Mouse (Mus musculus) fat pad, adult 2 months (tissue): ENCODE data around the gene D930048N14Rik.
"Not testable (repeated sequence)": the region's sequence is repeated elsewhere in the genome, so short reads cannot be mapped to it uniquely, and the experiment has no call there.

Experiments
- DNase-seq: peaks from one replicate; pipeline ENCODE4 v3.0.0-alpha.2; 2011; ENCODE audit warnings: low read depth, low spot score; ENCODE audit errors: extremely low read depth

The D930048N14Rik gene

DNA sequence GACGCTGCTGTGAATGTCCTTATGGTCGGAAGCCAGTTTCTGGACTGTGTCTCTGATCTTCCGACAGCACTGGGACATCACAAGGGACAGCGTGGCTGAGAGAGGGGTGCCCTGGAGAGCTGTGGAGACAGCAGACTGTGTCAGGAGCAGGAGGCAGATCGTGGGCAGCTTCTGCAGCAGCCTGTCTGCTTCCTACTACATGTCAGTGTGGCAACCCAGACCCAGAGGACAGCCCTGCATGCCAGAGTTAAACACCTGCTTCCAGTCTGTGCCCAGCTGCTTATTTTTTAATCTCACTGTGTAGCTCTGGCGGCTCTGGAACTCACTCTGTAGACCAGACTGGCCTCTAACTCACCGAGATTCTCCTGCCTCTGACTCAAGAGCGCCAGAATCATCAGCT, 22.8 kb upstream of the D930048N14Rik start:
- no peak for DNase-seq

GRCm38 (mm10) chr11:51629651-51630314, 21.0 kb upstream of the D930048N14Rik start:
- no peak for DNase-seq

GRCm38 (mm10) chr11:51632130-51632753, 18.5 kb upstream of the D930048N14Rik start:
- DNase-seq, result no peak

GRCm38 (mm10) chr11:51633200-51633599, 17.6 kb upstream of the D930048N14Rik start:
- not testable (repeated sequence) for DNase-seq

GRCm38 (mm10) chr11:51633721-51634120, 17.0 kb upstream of the D930048N14Rik start:
- DNase-seq, result no peak

DNA sequence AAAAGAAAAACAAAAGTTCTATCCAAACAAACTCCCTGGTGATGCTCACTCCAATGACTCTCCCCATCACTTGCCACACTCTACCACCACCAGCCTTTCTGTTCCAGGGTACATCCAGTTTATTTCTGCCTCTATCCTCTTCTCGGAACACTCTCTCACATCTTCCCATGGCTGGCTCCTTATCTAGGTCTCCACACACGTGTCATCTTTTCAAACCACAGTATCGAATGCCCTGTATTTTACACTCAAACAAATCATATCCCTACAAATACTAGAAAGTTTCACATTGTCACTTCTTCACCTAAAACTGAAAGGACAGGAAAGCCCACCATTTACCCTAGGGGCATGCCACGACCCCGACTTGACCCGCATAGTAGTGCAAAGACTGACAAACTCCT, 15.6 kb upstream of the D930048N14Rik start:
- DNase-seq, result no peak

DNA sequence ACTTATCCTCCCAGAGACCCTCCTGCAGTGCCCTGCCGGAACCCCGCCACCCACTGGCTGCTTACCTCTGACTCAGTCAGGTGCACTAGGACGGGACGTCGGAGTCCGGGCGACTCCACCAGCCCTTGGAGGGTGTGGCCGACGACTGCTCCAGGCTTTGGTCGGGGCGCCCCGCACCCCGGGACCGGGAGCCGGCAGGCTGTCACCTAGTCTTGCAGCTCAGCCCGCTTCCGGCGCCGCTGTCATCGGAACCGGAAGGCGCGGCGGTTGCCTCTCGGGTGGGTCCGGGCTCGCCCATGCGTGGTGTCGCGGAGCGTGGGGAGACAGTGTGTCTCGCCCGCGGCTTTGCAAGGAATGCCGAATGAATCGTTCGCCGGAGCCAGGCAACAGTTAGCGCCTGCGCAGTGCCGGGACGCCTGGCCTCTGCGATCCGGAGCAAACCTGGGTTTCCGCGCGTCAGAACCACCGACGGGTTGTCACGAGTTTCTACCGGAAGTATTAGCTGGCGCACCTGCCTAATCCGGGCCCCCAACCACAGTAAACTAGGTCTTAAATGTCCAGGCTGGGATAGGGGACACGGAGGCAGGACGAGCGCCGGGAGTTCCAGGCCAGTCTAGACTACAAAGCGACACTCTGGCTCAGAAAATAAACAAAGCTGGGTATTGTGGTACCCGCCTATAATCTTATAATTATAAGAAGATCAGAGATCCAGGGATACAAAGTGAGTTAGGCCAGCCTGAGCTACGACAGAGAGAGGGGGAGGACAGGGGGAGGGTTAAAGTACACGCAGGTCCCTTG, 15.0 kb upstream of the D930048N14Rik start, which contains the start of gene Rmnd5b:
Gene Rmnd5b (minus strand): TSS at position 372 of the 798 bp plus-strand sequence.
- no peak for DNase-seq

DNA sequence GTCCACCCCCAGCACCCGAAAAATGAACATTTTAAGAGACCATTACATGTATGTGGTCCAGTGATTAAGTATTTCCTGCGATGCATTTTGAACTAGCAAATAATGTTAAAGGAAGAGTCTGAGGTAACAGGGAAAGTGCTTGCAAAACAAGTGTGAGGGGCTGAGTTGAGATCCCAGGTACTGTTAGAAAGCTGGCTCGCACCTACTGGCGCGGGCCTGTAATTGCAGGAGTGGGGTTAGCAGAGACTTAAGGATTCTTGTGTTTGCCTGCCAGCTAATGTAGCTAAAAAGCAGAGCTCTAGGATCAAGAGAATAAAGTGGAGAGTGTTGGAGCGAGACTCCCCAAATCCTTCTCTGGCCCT, 14.4 kb upstream of the D930048N14Rik start:
- no peak for DNase-seq

GRCm38 (mm10) chr11:51637971-51638414, 12.8 kb upstream of the D930048N14Rik start:
- DNase-seq, result no peak

GRCm38 (mm10) chr11:51638497-51638896, 12.3 kb upstream of the D930048N14Rik start:
- DNase-seq, result no peak

DNA sequence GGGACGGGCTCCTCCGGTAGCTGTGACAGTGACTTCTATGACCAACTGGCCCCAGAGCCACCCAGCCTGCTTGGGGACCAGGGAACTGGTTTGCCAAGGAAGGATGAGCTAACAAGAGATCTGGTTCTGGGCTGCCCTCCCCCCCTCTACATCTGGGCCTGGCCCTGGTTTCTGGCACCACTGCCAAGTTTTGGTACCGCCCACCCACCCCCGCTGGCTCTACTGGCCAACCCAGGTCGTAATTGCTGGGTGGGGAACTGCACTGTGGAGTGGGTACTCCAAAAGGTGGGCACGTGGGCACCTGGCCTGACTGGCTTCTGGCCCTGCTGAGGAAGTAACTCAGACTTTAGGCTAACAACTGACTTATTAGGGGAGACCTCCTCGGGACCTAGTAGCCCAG, 10.0 kb upstream of the D930048N14Rik start:
- DNase-seq, result no peak

- DNase-seq, result no peak
These were observed 7.6 kb upstream of the D930048N14Rik start for GRCm38 (mm10) chr11:51643202-51643601.

- no peak for DNase-seq
These were observed 7.0 kb upstream of the D930048N14Rik start for GRCm38 (mm10) chr11:51643761-51644160.

DNA sequence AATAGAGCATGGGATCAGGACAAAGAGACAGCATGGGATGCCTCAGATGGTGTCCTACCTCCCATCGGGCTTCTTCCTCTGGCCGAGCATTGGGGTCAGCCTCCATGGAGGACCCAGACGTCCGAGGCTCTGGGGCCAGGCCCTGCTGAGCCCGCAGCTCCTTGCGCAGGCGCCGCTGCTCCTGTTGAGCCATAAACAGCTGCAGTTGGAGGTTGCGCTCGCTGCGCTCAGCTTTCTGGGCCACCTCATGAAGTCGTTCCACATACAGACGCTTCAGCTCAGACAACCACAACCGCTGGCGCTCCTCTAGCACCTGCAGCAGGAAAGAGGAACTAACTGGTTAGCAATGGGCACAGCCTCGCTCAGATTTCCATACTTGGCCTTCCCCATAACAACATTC, 6.5 kb upstream of the D930048N14Rik start:
- DNase-seq, result no peak

DNA sequence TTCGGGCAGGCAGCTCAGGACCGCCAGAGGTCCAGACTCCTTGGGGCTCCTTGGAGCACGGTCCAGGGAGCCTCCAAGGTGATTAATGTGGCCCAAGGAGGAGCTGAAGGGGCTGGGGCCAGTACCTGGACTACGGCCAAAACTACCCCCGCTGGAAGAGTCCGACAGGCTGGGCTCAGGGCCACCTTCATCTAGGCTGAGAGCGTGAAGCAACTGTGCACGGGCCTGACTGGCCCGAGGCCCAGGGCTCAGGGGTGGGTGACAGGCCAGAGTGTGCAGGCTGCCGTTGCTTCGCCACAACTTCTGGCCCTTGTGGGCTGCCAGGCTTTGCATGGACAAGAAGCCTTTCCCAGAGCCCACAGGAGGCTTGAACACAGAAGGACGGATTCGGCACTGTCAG, 5.5 kb upstream of the D930048N14Rik start:
- no peak for DNase-seq

DNA sequence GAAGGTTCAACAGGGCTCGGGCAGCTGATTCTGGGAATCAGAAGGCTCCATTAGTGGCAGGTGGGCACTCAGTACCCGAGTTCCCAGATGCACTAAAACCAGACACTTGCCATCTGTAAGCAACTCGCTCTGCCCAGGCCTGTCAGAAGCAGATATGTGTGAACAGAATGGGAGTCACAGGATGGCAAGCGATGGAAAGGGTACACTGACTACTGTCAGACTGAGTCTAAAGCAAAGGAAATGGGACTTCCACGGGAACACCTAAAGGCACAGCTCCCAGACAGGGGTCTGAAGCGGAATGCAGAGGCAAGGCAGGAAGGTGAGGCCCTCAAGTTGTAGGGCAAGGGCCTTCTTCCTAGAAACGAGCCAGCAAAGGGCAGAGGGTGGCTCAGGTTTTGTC, 4.5 kb upstream of the D930048N14Rik start:
- DNase-seq, result no peak

GRCm38 (mm10) chr11:51646751-51647667, 3.7 kb upstream of the D930048N14Rik start:
- no peak for DNase-seq

DNA sequence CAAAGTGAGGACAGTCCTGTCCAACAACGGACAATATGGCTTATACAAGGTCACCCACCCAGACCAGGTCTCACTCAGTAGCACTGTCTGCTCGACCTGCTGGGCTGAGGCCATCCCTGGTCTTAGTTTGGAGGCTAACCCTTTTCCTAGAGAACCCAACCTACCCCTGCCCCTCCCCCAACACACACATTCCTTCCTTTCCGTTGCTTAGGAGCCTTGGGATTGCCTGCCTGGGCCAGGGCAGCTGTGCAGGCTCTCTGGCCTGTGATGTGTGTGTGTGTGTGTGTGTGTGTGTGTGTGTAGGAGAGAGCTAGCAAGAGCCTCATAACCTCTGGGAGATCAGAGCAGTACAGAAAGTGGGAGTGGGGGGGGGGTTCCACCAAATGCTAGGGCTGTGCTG, 2.2 kb upstream of the D930048N14Rik start:
- no peak for DNase-seq

GRCm38 (mm10) chr11:51649111-51649888, 1.5 kb upstream of the D930048N14Rik start:
- DNase-seq, result no peak

DNA sequence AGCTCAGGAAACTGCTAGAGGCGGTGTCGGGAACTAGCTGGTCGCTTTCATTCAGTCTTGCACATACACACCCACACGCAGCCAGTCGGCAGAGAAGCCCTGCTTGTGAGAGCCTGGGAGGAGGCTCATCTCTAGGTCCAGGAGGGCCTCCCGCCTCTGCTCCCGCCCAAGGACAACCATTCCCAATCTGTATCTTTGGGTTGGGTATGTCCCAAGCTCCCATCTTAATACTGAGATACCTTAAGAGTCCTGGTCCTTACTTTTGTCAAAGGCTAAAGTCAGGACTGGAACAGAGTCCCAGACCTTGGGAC, 910 bp upstream of the D930048N14Rik start:
- no peak for DNase-seq
